Mouse (Mus musculus) layer of hippocampus, adult 18-20 months (tissue): ENCODE measurements at regions not wholly inside any gene's neighbourhood (a gene's known extent, or its start where the extent isn't known, plus 50 kb on each side); places are given as distances from the start of the nearest gene placed in this dataset.

Experiments
- DNase-seq, 2 experiments: peaks; one replicate each; pipeline ENCODE4 v3.0.0; 2022; ENCODE audit warnings: low spot score in 2 of 2

DNA sequence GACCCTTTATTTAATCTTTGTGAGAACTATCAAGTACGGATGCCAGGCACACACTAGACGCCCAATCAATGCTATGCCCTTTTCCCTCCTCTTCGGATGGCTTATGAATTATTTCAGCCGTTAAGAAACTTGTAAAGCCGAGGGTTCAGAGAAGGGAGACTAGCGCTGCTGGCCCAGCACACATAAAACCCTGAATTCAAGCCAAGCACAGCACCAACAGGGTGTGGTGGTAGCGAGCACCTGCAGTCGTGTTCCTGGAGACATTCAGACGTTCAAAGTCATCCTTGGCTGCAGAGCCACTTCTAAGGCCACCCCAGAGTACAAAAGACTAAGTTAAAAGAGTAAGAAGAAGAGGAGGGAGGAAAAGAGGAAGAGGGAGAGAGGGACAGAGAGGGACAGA, 148.5 kb upstream of the Jarid2 start:
- DNase-seq, result no peak

DNA sequence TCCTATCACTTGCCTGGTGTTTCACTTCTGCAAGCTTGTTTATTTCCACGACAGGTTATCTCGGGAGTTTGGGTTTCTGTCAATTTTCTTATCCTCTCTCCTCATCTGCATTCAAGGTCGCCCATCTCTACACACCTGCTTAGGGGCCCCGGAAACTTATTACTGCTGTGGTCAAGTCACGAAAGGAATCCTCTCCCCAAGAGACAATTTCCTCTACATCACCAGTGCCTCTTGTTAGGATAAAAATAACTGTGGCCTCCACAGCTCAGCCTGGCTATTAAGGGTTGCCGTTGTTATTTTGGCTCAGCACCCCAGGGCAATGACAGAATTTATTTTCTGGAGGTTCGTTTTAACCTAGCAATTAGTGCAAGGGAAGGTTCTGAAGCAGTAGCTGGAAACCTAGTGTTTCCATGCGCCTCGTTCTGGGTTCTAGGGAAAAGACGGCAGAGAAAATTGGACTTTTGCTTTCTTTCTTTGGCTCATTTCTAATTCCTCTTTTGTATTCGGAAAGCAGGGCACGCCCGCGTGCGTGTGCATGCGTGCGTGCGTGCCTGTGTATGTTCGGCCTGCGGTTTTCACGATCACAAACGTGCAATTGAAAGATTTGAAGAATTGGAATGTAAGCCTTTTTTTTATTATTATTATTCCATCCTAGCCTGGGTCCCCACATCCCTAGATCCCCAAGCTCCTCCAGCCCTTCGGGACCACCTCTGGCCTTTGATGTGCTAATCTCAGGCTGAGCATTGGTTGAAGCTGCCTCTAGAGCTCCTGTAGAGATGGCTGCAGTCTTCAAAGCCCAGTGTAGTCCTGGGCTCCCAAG, 147.1 kb upstream of the Jarid2 start:
- DNase-seq, result no peak

DNA sequence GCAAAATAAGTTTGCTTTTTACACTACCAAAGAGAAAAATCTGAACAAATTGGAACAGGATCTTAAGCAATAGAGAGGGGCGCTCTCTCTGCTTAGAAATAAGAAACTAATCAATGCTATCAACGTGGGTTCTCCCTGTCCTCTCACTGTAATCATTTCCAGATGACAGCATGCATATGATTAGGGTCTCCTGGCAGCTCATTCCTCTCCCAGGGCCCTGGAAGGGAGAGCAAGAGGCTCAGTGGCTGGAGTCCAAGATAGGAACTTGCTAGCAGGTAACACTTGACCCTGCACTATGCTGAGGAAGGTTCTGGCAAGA, 146.5 kb upstream of the Jarid2 start:
- DNase-seq, result no peak

DNA sequence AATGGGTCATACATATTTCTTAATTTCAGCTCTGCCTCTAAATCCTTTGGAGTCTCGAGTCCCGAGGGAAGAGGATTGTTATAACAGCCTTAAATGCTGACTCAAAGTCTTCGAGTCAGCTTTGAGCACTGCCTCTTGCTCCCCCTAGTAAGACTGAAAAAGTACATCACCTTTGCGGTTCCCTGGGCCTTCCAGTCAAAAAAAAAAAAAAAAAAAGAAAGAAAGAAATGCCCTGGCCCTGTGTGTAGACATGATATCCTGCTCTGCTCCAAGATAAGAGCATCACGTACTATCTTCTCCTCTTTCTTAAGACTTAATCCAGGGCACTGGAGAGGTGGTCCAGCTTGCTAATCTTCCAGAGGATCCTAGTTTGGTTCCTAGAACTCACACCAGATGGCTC, 145.7 kb upstream of the Jarid2 start:
- DNase-seq, result no peak

DNA sequence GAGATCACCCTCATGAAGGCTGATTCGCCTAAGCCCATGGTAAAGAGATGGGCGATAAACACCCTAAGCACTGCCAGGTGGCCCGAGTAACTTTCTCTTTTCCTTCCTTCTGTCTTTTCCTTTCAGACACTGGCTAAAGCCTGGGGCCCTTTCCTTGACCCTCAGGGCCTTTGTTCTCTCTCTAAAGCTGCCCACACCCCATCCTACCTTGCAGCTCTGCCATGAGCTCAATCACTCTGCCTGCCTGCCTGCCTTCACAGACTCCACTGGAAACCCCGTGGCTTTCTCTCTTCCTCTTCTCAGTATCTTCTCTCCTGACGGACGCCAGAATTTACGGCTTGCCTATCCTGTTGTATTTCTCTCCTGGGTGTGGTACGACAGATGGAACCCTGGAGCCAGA, 145.1 kb upstream of the Jarid2 start:
- DNase-seq, result no peak

DNA sequence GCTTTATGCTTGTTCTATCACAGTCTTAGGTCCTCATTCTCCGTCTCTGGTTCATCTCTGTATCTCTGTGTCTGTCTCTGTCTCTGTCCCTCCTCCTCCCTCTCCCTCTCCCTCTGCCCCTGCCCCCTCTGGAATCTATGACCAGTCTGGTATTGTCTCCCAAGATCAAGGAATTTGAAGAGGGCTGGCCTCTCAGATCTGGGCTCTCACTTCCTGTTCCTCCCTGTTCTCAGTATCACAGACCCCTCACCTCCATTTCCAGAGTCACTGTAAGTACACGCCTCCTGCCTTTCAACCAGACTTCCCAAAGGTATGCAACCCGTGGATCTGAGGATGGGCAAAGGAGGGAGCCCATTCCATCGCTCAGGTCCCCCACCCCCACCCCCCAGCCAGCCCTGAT, 144.7 kb upstream of the Jarid2 start:
- no peak for DNase-seq

DNA sequence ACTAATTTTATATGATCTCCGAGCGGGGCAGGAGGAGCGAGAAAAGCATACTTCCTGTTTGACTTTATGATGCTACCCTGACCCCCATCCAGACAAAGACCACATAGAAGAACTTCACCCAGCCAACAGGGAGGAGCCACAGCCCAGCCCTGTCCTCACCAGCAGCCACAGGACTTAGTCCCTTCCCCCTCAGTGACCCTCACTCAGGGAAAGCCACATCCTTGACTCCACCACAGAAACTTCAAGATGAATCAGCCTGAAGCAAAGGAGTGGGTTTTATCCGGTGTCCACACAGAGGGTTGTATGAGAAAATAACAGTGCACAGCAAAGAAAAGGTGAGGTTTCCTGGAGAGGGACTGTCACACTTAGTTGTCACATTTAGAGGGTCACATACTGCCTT, 141.4 kb upstream of the Jarid2 start:
- DNase-seq, result no peak

DNA sequence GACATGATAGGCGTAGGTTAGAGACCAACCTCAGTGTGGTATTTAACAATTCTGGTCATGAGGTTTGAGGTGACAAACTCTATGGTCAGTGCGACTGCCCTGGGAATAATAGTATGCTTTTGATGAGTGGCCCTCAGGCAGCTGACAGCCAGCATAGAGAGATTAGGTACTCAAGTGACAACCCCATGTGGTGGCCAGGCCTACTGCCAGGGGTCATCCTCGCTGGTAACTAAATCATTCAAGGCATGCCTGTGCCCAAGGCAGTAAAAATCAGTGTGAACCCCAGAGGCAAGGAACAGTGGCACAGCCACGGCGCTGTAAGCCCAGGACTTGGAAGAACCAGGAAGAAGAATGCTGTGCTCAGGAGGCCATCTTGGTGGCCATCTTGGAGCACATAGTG, 134.6 kb upstream of the Jarid2 start:
- DNase-seq, result no peak

DNA sequence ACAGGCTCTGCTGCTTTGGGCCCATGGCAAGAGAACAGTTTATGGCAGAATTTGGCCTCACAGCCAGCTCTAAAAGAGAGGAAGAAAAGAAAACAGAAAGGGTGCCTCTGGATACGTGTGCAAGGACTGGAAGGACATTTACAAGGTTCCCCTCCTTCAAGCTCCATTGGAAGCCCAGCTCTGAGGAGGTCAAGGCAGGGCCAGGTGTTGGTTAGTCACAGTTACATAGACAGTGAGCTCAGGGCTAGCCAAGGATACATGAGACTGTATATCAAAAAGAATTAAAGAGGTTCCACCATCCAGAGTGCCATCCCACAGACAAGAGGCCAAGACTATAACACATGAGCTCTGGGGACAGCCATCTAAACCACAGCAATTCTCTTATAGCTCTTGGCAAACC, 131.6 kb upstream of the Jarid2 start:
- DNase-seq, result no peak

DNA sequence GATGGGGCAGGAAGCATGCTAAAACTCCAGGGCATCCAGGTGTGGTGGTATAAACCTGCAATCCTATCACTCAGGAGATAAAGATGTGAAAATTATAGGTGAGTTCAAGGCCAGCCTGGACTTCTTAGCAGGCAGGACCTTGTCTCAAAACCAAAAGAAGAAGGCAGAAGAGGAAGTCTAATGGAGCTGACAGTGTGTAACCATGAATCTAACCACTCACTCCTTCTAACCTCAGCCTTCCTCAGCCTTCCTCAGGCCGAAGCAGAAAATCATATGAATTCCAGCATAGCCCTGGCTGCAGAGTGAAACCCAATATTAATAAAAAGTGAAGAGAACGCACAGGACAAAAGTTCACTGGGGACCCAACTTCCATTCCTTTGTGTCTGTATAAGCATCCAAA, 128.2 kb upstream of the Jarid2 start:
- no peak for DNase-seq

DNA sequence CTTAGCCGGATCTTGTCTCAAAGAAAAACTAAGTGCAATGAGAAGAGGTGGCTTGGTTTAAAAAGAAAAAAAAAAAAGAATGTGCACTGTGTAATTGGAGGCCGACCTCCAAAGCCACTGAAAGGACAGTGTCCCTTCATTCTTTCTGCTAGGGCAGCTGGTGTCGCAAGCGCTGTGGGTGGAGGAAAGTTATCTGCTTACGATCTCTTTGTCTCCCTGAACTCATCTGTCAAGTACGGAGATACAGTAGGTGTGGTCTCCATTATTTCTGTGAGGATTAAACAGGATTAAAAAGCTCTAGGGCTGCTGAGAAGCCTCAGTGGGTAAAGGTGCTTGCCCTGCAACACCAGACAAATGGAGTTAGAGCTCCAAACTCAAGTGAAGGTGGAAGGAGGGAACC, 126.6 kb upstream of the Jarid2 start:
- DNase-seq, result no peak

DNA sequence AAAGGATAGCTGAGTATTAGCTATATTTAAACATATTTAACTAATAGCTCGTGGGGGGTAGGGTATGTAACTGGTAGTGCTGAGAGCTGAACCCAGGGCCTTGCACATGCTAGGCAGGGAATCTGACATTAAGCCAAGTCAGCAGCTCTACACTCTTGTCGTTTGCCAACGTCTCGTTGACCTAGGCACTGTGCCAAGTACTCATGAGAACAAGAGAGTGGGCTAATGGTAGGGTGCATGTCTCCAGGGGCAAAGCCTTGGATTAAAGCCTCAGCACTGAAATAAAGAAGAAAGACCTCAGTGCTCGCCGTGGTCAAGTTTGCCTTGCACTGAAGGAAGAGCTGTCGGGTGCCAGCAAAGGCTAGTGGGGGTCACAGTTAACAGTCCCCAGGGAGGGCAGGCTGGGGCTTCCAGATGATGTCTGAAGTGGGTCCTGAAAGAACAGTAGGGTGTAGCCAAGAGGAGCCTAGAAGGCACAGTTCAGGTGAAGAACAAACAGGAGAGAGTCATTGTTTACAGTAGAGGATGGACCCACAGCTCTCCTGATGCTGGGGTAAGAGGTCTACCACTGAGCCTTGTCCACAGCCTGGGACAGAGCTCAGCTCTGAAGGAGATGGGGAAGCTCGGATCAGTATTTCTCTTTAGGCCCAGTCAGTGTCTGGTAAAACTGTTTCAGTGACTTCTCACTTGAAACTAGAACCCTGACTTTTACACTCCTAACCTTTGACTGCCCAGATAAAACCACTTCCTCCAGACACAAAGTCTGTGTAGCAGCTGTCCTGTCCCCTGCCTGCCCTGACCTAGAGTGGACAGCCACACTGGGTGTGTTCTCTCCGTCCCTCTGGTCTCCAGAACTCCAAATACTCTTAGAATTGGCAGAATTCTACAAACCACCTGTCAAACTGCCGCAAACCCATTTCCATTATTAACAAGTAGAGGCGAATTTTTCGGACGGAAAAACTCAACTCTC, 121.7 kb upstream of the Jarid2 start:
- no peak for DNase-seq

DNA sequence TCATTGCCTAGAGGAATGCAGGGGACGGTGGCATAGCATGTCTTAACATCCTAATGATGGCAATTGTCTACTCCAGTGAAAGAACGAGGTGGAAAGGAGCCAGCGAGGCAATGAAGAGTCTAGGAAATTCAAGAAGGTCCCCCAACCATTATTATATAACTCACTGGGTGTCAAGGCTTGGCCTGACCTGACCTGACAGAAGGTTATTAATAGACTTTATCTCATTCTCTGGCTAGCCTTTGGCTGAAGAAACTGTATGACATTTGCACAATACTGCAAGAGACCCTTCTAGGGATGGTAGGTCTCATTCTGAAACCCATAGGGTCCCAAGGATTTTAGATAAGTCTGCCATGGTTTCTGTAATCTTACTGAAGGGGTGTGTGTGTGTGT, 121.0 kb upstream of the Jarid2 start:
- no peak for DNase-seq

DNA sequence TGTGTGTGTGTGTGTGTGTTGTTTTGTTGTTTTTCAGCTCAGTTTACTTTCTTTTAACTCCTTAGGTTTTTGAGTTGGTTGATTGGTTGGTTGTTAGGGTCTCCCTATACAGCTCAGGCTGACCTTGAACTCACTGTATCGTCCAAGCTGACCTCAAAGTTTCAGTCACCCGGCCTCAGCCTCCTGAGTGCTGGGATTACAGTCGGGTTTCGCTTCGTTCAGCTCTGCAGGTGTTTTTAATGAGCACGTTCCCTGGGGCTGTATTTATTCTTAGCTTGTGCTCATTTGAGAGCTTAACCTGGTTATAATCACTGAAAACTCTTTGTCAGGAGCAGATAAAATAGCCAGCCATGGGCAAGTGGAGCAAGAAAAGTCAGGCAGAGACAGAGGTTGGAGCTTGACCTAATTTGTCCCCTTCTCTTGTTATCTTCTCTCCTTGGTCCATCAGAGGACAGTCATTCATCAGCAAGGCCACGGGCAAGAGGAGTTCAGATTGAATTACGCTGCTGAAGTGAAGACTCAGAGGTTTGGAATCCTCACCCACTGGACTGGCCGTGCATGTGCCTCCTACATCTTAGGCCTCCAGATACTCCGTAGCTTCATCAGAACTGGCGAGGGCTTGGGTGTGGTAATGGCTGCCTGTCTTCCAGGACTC, 120.5 kb upstream of the Jarid2 start:
- no peak for DNase-seq

DNA sequence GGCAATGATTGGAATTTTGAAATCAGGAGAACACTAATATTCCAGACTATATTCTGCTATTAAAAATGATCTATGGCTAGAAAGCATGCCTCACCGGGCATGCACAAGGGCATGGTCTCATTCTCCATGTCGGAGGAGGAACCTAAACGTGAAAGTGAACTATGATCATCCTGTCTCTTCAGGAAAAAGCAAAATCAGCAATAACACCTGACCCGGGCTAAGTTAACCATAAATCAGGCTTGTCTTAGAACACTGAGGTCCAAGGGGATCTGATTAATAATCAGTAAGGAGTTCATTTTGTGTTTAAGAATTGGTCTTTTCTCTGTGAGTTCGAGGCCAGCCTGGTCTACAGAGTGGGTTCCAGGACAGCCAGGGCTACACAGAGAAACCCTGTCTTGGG, 119.7 kb upstream of the Jarid2 start:
- DNase-seq, result no peak

DNA sequence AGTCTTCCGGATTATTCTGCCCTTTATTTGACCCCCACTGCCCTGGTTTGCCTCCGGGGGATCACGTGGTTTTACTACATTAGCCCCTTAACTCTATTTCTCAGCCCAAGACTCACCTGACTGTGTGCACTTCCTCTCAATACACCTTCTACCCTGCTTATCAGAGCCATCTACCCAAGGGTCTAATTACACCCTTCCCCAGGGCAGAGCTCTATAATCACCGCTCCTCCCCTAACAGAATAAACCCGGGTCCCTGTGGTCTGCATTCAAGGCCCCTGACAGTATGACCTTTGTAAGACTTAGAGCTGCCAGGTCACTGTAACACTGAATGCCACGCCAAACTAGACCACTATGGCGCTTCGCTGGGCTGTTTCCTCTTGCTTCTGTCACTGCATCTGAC, 113.6 kb upstream of the Jarid2 start:
- DNase-seq, result no peak

DNA sequence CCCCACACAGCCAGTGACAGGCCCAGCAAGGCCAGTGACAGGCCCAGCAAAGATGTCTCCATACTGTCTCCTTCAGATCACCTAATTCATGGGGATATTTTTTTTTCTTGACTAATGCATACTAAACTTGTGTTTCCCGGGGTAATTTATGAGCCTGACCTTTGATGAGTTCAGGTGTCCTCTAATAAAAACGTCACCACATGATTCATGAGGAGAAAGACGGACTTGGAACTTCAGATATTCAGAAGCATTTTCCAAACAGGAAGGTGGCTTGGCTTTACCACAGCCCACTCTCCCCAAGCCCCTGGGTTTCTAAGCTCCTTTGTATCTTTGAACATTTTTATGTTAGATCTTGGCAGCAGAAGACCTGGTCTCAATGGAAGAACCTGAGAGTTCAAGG, 110.9 kb upstream of the Jarid2 start:
- DNase-seq, result no peak

DNA sequence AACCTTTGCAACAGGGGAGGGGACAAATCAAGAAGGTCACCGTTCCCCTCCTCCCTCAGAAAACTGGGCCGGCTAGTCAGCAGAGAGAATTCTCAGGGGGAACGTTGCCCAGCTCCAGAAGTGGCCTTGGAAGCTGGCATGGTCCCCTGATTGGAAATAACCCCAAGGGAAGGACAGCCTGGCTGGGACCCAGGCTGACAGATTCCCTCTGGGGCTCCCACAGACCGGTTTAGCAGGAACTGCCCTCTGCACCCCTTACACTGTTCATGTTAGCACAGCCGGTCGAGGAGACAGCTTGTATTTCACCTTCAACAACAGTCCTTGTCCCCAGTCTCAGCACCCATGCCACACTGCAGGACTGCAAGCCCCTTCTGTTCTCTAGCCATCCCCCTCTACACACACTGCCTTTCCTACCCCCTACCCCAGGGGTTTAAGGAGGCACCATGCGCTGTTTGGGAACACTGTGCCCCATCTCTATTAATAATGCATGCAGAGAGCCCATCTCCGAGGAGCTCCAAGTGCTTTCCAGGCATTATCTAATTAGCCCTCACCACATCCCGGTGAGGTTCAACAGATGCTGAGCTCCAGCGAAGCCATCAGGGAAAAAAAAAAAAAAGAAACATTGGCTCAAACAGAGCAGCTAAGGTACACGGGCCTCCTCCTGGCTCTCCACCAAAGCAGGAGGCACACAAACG, 106.5 kb upstream of the Jarid2 start:
- DNase-seq, result peak in 1 of 2 experiments; percentile 1

DNA sequence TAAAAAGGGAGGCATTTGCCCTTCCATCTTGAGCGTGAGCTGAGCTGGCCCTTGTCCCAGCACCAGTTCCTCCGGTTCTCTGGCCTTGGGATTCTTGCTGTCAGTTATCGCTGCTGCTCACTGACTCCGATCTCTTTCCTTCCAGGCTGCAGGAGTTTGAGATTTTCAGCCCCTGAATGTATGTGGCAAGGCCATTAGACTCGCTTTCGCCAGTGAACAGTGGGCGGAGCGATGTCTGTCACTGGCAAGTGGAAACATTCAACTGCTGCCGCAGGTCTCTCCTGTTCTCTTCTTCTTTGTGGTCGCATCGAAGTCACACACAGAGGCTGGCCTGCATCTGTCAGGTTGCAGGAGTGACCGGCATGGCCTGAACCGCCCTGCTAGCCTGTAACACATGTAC, 104.6 kb upstream of the Jarid2 start:
- DNase-seq, result no peak

DNA sequence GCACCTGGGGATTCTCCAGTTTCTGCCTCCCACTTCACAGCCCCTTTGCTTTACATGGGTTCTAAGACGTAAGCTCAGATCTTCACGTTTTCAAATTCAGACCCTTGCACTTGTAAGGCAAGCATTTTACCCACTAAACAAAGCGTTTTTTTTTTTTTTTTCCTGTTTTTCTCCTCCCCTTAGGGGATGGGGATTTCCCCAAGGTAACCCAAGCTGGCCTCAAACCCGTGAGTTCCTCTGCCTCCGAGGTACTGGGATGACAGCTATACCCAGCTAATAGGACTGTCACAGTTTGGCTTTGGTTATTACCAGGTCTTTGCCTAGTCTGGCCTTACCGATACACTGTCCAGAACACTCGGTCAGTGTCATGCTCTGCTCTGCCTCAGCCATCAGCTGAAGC, 103.5 kb upstream of the Jarid2 start:
- no peak for DNase-seq

DNA sequence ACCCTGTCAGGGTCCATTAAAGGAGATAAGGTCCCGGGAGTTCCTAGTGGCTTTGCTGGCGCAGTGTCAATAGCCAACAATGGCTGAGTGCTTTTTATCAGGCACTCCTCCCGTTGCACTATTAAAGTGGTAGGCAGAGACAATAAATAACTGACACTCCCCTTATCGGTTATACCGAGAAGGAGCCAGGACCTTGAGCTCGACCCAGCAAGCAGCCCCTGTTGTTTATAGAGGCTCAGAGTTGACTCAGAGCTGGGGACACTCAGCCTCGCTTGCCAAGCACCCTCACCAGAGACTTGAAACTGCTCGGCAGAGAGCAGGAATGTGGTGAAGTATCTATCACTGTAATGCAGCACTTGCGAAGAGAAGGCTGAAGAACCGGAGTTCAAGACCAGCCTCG, 102.5 kb upstream of the Jarid2 start:
- no peak for DNase-seq

DNA sequence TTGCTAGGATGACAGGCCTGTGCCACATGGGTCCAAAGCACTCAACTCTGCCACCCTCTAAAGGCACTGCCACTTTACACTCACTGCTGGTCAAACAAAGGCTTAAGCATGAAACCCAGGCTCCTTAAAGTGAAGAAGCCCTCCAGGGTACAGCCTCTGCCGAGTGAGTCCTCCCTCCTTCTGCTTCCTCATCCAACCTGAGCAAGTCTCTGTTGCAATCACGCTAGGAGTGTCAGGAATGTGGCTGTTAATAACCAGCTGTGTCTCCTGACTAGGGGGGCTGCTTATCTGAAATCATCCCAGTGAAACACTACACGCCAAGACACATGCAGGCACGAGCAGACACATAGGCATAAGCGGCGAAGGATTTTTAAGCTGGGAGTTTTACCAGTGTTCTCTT, 99.2 kb upstream of the Jarid2 start:
- DNase-seq, result no peak
